Mouse (Mus musculus): Measurements from ENCODE around the gene Raet1e.
"Not testable (repeated sequence)": the region's sequence is repeated elsewhere in the genome, so short reads cannot be mapped to it uniquely, and the experiment has no call there.

Gene Raet1e

GRCm38 (mm10) chr10:22274445-22275057 lies 116.2 kb downstream of the Raet1e start:
- no peak for DNase-seq

- not testable (repeated sequence) for DNase-seq
Measured at GRCm38 (mm10) chr10:22278468-22278867, 120.1 kb downstream of the Raet1e start.

- no peak for DNase-seq
Measured at GRCm38 (mm10) chr10:22282816-22283215, 124.4 kb downstream of the Raet1e start.

GRCm38 (mm10) chr10:22295676-22296075 lies 137.3 kb downstream of the Raet1e start:
- DNase-seq = no peak

- DNase-seq = no peak
Measured at GRCm38 (mm10) chr10:22297033-22297762, 138.8 kb downstream of the Raet1e start.

- DNase-seq = no peak
Measured at GRCm38 (mm10) chr10:22297766-22298461, 139.5 kb downstream of the Raet1e start.

GRCm38 (mm10) chr10:22299324-22299723 lies 141.0 kb downstream of the Raet1e start:
- DNase-seq = no peak

- DNase-seq = no peak
Measured at GRCm38 (mm10) chr10:22301641-22302040, 143.3 kb downstream of the Raet1e start.

GRCm38 (mm10) chr10:22302344-22303057 lies 144.1 kb downstream of the Raet1e start:
- DNase-seq = no peak

GRCm38 (mm10) chr10:22303736-22304135 lies 145.4 kb downstream of the Raet1e start:
- no peak for DNase-seq

- DNase-seq = no peak
Measured at GRCm38 (mm10) chr10:22305801-22306200, 147.4 kb downstream of the Raet1e start.

- no peak for DNase-seq
Measured at GRCm38 (mm10) chr10:22306452-22306851, 148.1 kb downstream of the Raet1e start.

GRCm38 (mm10) chr10:22308221-22308620 lies 149.9 kb downstream of the Raet1e start:
- DNase-seq = no peak

- no peak for DNase-seq
Measured at GRCm38 (mm10) chr10:22322858-22323257, 164.5 kb downstream of the Raet1e start.

GRCm38 (mm10) chr10:22345721-22346120 lies 187.4 kb downstream of the Raet1e start:
- DNase-seq = not testable (repeated sequence)

GRCm38 (mm10) chr10:22353548-22354195 lies 195.3 kb downstream of the Raet1e start:
- DNase-seq = not testable (repeated sequence)

GRCm38 (mm10) chr10:22354196-22354574 lies 195.8 kb downstream of the Raet1e start:
- DNase-seq = not testable (repeated sequence)

- DNase-seq = not testable (repeated sequence)
Measured at GRCm38 (mm10) chr10:22357373-22357772, 199.0 kb downstream of the Raet1e start.

GRCm38 (mm10) chr10:22360252-22360651 lies 201.9 kb downstream of the Raet1e start, which contains the start of gene Raet1d:
Gene Raet1d, plus strand, starts transcription at chr10:22360552.
- DNase-seq = not testable (repeated sequence)

- DNase-seq = not testable (repeated sequence)
Measured at GRCm38 (mm10) chr10:22360957-22361356, 202.6 kb downstream of the Raet1e start.

- not testable (repeated sequence) for DNase-seq
Measured at GRCm38 (mm10) chr10:22361415-22362352, 203.3 kb downstream of the Raet1e start.
